Mouse (Mus musculus) brain, embryonic 14.5 days (tissue): ENCODE data around the gene Tox2.

Source experiments
- CTCF ChIP-seq: fragments of 200-500 bp; IDR thresholded peaks from 2 replicates; pipeline ENCODE4 v1.5.1; 2012; ENCODE audit warnings: inconsistent platforms, mild to moderate bottlenecking, moderate library complexity, borderline replicate concordance; ENCODE audit not compliant: insufficient read depth, insufficient read length; ENCODE audit errors: extremely low read depth
- POLR2A ChIP-seq: fragments of 200-500 bp; IDR thresholded peaks from 2 replicates; pipeline ENCODE4 v1.6.1; 2012; ENCODE audit warnings: mild to moderate bottlenecking, inconsistent platforms, borderline replicate concordance; ENCODE audit not compliant: poor library complexity, insufficient read depth, insufficient read length, severe bottlenecking; ENCODE audit errors: extremely low read depth

- no peak for TF ChIP-seq CTCF
- no peak for TF ChIP-seq POLR2A
Observed at GRCm38 (mm10) chr2:163267097-163267496, 64.2 kb downstream of the Tox2 start.
